Mouse (Mus musculus) right cerebral cortex, adult 2 months (tissue): ENCODE results near the gene Gzf1.

Experiments
- DNase-seq, 2 experiments: peaks; one replicate each; pipeline ENCODE4 v3.0.0; 2021 to 2022; ENCODE audit warnings: low spot score in 2 of 2

Gzf1 gene

GRCm38 (mm10) chr2:148680775-148681291 is at the start of gene Gzf1:
Gzf1 (plus strand) TSS chr2:148681023.
- peak; percentile 98 to 99 for DNase-seq

DNA sequence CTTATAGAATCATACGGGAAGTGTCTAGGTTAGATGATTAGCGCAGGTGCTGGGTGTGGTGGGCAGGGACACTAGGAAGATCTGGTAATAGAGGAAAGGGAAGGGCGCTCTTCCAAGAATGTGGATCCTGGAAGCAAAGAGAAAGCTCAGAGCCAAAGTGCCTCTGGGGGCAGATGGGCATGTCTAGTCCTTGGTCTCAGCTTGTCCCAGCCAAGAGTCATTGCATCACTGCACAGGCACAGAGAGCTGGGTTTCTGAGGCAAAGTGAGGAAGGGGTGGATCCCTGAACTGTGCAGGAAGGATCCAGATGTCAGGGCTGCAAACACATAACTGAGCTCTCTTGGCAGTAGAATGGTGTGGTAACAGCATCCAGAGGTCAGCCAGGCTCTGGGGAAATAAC is 49.2 kb upstream of the Gzf1 start:
- no peak for DNase-seq

DNA sequence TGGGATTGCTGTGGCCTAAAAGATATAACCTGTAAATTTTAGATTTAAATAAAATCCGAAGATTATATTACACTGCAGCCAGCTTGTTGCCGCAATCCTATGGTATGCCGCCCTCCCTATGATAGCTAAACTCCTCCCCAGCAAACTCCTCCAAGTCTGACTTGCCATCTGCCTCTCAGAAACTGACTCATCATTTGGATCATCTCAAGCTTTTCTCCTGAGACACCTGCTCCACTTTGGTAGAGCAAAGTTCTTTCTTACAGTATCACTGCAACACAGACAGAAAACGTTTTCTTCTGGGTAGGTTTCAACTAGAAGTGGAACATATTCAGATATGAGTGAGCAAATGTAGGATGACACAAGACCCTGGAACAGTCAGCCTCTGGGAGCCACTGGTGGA is 46.4 kb upstream of the Gzf1 start:
- peak; percentile 36 to 52 for DNase-seq

DNA sequence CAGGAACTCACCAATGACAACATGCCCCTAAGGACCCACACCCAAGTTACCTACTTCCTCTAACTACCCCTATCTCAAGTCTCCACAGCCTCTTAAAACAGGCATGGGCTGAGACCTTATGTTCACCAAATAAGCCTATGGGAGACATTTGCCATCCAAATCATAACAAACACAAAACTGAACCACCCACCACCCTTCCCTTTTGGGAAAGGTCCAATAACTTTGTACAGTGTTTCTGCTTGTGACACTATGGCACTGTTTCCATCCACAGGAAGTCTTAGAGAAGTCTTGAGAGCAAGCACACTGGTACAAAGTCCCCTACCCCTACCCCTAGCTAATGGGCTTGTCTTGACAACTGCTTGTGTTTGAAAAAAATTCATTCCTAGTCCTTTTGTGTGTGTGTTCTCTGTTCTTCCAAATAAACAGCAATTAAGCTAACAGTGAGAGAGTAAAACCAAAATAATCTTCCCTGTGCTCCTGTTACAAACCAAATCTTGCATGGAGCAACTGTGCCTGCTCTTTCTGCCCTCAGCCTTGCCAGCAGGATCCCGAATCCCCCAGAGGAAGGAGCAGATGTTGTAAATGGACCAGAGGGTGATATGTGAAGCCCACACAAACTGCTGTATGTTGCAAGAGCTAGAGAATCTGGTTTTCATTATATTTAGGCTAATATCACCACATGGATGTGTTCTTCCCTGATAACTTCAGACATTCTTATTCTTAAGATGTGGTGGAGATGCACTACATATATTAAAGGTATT is 38.0 kb upstream of the Gzf1 start:
- no peak for DNase-seq

- DNase-seq = no peak
These were observed 36.3 kb upstream of the Gzf1 start for GRCm38 (mm10) chr2:148644421-148645000.

DNA sequence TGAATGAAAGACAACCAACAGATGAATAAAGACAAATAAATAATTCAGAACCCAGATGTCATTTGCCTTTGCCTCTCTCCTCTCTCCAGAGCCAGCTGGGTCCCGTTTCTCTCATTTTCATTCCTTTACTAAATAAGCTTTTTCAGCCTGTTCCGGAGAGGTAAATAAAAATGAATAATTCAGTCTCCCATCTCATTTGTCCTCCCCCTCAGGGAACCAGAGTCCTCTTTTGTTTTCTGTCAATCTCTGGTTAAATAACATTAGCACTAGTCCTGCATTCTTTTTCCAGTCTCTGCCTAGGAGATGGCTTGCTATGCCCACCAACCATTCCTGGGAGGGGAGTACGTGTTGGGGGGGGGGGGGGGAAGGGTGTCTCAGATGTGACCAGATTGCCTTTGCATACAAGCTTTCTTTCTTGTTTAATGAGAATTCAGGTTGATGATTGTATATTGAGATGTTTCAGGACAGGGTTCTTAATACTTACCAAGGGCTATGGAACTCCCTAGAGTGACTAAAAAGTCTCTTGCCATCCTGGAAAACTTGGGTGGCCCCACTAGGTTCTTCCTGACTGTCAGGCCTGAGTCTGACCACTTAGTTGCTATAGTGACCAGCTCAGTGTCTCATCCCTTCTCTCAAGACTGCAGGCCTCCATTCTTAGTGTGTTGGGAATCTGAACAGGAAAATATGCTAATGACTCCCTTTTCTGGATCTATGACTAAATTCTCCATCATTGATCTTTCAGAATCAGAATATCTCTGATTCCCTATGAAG is 30.1 kb upstream of the Gzf1 start:
- DNase-seq = no peak

DNA sequence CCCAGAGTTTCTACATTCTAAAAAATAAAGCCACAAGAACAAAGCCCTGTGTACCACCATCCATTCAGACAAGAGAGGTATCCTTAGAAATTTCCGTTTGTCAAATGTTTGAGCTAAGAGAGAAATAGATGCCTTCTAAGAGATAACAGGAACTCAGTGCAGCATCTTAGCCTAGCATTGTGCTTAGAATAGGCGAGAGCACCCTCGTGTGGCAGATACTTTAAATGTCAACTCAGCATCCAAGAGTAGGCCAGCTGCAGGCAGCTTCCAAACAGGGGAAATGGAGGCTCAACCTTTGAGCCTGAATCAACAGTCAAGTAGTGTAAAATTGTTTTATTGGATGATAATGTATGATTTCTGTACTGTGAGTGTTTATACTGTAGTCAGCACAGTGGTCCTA is 25.9 kb upstream of the Gzf1 start:
- DNase-seq = peak; percentile 86 to 88

DNA sequence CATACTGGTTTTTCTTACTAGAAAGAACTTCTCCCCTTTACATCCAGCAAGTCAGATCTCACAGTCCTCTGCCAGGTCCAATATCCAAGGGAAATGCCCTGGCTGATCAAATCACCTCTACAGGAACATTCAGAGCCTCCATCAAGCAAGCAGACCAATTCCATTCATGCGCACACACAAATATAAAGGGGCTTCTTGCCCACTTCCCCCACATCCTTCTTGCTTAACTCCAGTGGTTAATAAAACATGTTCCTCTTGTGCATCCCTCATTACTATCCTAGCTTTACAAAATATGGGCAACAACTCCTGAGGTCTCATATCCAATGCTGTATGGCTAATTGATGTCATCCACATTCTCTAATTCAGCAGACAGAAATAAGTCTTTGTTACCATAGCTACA is 17.4 kb upstream of the Gzf1 start:
- no peak for DNase-seq

DNA sequence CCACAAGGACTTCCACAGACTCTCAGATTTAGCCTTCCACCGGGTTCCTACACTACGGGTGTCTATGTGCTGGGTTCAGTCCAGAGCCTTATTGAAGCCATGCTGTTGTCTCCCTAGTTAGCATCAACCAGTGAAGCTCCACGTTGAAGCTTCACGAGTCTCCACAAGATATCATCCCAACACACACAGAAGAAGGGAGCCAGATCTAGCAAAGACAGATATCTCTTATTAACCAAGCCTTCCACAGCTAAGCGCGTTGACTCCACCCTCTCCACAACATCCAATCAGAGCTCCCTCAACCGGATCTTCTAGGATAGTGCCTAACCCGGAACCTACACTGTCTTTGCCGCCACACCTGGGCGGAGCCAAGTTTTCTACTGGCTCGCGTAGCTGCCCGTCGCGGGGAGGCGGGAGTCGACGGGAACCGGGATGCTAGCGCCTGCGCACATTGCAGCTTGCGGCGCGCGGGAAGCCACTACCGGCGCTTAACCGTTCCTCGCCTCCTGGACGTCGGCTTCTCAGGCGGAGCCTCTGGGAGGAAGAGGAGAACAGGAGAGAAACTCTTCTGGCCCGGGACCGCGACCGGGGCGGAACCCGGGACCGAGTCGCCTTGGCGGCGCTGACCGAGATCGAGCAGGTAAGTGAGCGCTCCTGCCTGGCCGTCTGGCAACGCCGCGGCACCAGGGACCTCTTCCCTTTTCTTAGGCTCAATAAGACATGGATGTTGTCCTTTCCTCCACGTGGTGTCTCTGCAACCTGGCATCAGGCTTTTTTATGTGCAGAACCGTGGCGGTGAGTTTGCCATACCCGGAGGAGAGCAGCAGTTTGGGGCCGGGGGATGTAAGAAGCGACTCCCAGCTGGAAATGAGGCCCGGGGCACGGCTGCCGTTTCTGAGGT is 8.4 kb upstream of the Gzf1 start, which contains the start of gene Nxt1:
Gene Nxt1, plus strand, starts transcription at position 403 of the 898 bp plus-strand sequence.
- DNase-seq = peak; percentile 99 to 100

DNA sequence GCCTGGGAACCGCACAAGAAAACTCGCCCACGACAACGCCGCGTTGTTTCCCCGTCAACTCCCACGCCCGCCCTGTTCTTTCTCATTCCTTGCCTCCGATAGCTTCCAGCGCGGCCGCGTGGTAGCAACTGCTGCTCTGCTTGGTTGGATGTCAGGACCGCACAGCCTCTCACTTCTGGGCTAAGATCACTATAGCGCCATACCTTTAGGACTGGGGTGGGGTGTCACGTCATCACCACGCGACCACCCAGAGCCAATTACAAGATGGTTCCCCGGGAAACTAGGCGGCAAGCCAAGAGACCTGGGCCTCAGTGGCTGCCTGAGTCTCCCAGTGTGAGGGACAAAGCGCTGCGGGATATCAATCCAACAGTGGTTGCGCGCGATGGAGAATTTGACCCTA is 3.0 kb upstream of the Gzf1 start:
- DNase-seq = peak; percentile 82 to 87

GRCm38 (mm10) chr2:148679346-148679745 is 1.5 kb upstream of the Gzf1 start:
- peak; percentile 34 to 38 for DNase-seq

DNA sequence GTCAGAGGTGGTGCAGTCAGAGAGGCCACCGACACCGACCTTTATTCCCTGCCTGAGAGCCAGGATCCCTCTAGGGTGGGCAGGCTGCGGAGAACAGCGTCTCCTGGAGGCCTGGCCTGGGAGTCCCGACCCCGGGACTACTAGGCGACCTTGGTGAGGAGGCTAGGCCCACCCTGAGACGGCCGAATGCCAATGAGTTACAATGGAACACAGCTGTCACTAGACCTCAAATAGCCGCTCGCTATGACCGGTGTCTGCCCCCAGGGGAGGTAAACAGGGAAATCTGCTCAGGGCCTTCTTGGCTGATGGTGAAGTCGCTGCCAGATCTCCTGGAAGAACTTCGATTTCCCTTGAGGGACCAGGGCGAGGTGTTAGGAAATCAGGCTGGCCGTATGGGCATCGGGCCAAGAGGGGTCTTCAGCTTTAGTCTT is 653 bp downstream of the Gzf1 start:
- no peak for DNase-seq

DNA sequence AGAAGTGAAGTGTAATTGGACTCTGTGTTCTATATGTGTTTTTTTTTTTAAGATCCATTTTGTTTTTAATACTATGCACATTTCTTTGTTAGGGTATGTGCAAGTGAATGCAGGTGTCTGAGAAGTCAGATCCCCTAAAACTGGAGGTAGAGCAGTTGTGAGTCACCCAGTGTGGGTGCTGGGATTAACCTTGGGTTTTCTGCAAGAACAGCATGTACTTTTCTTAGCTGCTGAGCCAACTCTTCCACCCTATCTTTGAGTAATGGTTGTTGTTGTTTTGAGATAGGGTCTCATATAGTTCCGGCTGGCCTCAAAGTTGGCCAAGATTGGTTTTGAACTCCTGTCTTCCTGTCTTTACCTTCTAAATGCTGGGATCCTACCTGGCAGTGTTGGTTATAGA is 2.2 kb downstream of the Gzf1 start:
- no peak for DNase-seq

- DNase-seq = no peak
These were observed 4.1 kb downstream of the Gzf1 start for GRCm38 (mm10) chr2:148684972-148685371.

DNA sequence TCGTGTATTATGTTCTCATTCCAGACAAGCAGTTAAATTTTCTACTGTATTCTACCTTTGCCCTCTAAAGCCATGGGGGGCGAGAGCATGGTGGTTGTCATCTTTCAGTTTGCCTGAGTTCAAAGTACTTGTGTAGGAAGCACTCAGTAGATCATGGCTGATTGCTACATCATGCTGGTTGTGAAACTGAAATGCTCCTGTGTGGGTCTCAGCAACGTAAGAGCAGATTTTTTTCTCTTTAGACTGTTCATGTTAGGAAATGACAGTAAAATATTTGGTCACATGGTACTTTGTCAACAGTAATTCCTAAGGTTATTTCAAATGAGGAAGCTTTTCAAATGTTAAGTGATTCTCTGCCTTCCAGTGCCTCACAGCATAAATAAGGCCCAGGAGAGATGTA is 4.9 kb downstream of the Gzf1 start:
- DNase-seq = no peak

DNA sequence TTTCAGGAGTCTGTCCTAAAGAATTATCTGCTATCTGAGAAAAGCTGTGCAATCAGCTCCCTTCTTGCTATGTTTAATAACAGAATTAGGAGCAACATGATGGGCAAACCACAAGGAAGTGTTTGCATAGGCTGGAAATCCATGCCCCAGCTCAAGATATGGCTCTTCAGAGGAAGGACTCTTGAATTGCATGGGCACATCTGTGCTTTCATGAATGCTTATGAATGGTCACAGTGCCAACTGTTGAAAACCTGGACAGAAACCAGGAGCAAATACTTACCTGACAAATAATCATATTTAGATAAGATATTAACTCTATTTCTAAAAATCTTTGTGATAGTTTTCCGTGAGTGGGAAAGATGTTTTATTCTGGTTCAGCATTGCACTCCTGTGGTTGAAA is 6.0 kb downstream of the Gzf1 start:
- no peak for DNase-seq

- no peak for DNase-seq
These were observed 7.1 kb downstream of the Gzf1 start for GRCm38 (mm10) chr2:148687971-148688370.

- DNase-seq = no peak
These were observed 8.8 kb downstream of the Gzf1 start for GRCm38 (mm10) chr2:148689444-148690140.

DNA sequence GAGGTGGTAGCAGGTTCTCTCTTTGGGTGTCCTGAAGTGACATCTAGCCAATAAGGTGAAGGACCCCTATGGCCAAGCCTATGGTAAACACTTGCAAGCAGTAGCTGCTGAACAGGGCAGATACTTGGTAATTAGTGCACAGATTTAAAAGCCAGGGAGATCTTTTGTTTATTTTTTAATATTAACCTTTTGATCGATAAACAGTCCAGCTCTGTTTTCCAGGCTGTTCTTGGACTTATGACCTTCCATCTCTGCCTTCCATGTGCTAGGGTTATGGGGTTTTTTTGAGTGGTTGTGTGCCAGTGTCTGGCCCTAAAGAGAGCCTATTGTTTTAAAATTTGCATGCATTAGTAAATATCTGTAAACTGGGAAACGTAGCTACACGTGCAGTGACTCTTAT is 9.5 kb downstream of the Gzf1 start:
- DNase-seq = no peak

DNA sequence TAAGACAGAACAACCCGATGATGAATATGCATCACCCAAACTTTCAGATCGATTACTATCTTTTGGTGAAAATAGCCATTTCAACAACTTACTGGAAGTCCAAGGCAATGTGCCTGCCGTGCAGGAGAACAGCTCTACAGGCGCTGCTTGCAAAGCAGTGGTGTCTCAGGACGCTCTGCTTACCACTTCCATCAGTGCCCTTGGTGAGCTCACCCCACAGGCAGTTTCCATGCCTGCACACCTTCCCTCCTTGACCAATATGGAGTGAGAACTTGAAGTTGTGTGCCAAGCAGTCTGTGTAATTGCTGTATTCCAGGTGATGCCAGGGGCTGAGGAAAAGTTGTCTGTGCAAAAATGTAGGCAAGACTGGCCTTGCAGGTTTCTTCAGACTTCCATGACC is 10.0 kb downstream of the Gzf1 start:
- DNase-seq = no peak

DNA sequence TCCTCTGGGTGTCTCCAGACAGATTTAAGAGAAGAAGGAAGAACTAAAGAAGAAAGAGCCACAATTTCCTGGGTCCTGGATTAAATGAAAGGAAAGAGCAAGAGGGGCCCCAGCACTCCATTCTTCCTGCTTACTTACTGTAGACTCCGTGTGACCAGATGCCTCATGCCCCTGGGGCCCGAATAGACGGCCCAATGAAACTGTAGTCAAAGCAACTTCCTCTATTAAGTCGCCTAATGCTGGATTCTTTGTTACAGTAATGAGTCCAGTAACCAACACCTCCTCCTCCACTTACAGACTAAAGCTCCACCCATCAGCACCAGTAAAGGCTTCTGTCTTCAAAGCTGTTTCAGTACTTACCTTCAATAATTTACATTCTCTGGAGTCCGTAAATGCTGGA is 17.7 kb downstream of the Gzf1 start:
- no peak for DNase-seq
